Mouse (Mus musculus): ENCODE data around the gene Tnni1.
A peak's percentile ranks its signal among the peaks of the same experiment; 100 is the strongest.

Tnni1 gene

GRCm38 (mm10) chr1:135778780-135779535 is at the start of gene Tnni1:
Gene Tnni1 (plus strand): TSS chr1:135779434.
- no peak for DNase-seq

GRCm38 (mm10) chr1:135729821-135730220 is 49.4 kb upstream of the Tnni1 start:
- DNase-seq, result no peak

- no peak for DNase-seq
Observed at GRCm38 (mm10) chr1:135730296-135730695, 48.9 kb upstream of the Tnni1 start.

GRCm38 (mm10) chr1:135731393-135731792 is 47.8 kb upstream of the Tnni1 start:
- DNase-seq, result no peak

GRCm38 (mm10) chr1:135731897-135732684 is 47.1 kb upstream of the Tnni1 start:
- peak in 1 of 2 experiments; percentile 25 for DNase-seq

- peak in 1 of 2 experiments; percentile 38 for DNase-seq
Observed at GRCm38 (mm10) chr1:135734225-135734937, 44.9 kb upstream of the Tnni1 start.

GRCm38 (mm10) chr1:135735460-135735859 is 43.8 kb upstream of the Tnni1 start:
- no peak for DNase-seq

GRCm38 (mm10) chr1:135744987-135745386 is 34.2 kb upstream of the Tnni1 start:
- DNase-seq, result no peak

GRCm38 (mm10) chr1:135746248-135746647 is 33.0 kb upstream of the Tnni1 start:
- DNase-seq, result no peak

GRCm38 (mm10) chr1:135752737-135753348 is 26.4 kb upstream of the Tnni1 start:
- DNase-seq, result peak; percentile 83 to 92

- DNase-seq, result no peak
Observed at GRCm38 (mm10) chr1:135755287-135755686, 23.9 kb upstream of the Tnni1 start.

GRCm38 (mm10) chr1:135755913-135756312 is 23.3 kb upstream of the Tnni1 start:
- DNase-seq, result no peak

- no peak for DNase-seq
Observed at GRCm38 (mm10) chr1:135757287-135757686, 21.9 kb upstream of the Tnni1 start.

GRCm38 (mm10) chr1:135759685-135760084 is 19.5 kb upstream of the Tnni1 start:
- DNase-seq, result no peak

- DNase-seq, result no peak
Observed at GRCm38 (mm10) chr1:135760216-135760615, 19.0 kb upstream of the Tnni1 start.

GRCm38 (mm10) chr1:135761728-135762127 is 17.5 kb upstream of the Tnni1 start:
- DNase-seq, result no peak

- no peak for DNase-seq
Observed at GRCm38 (mm10) chr1:135763503-135764205, 15.6 kb upstream of the Tnni1 start.

GRCm38 (mm10) chr1:135764206-135764528 is 15.1 kb upstream of the Tnni1 start:
- no peak for DNase-seq

GRCm38 (mm10) chr1:135765645-135766591 is 13.3 kb upstream of the Tnni1 start, which contains the start of gene Phlda3:
Gene Phlda3 (plus strand): TSS chr1:135766119.
- DNase-seq, result peak; percentile 63 to 68

GRCm38 (mm10) chr1:135766592-135767306 is 12.5 kb upstream of the Tnni1 start:
- no peak for DNase-seq
